Mouse (Mus musculus): ENCODE measurements around the gene Mgst2.

- TF ChIP-seq POLR2A (IDR thresholded peaks at IDR 0.05; ENCODE audit: insufficient read depth, low read depth, low read length) (no peak), CTCF (IDR thresholded peaks at IDR 0.05; ENCODE audit: insufficient read depth, low read depth, low read length) (no peak)
Measured at GRCm38 (mm10) chr3:51730662-51731061, 70.5 kb downstream of the Mgst2 start.
